Mouse (Mus musculus): ENCODE results near the gene Smo. TPM values are rescaled to one million over a fixed set of nuclear protein-coding genes. Genes with fewer than 3 reads are reported as not detected.

Smo gene
- polyA plus RNA-seq, 1 experiment, result 7.2 TPM

- Histone ChIP-seq H3K4me3 (ENCODE audit: extremely low read depth, insufficient read depth, insufficient read length) (no peak overlapping the region), H3K27me3 (ENCODE audit: control insufficient read depth, insufficient read depth, low read length) (no peaks in the 10 kb centered on the region), H3K4me1 (ENCODE audit: control insufficient read depth, insufficient read depth, insufficient read length) (no peaks in the 10 kb centered on the region; the same call in 1 of the 2 replicates), H3K36me3 (ENCODE audit: control insufficient read depth, insufficient read depth, low read length) (no peaks in the 10 kb centered on the region), H3K27ac (ENCODE audit: insufficient read depth, low read length) (no peak overlapping the region)
- no peak for DNase-seq (ENCODE audit: low read depth in 1 of 2, low spot score in 2 of 2)
- TF ChIP-seq POLR2A (IDR thresholded peaks at IDR 0.05; ENCODE audit: low read depth, low read length) (no peak), CTCF (IDR thresholded peaks at IDR 0.05; ENCODE audit: extremely low read depth, insufficient read depth, insufficient read length, insufficient replicate concordance) (no peak)
- WGBS, result 54% methylated on average over 3 of the region's 3 CpGs
Measured at GRCm38 (mm10) chr6:29777238-29777555, 41.9 kb downstream of the Smo start.

GRCm38 (mm10) chr6:29780082-29780481, 44.8 kb downstream of the Smo start:
- no peak overlapping the region for H3K4me3 ChIP-seq (ENCODE audit: extremely low read depth, insufficient read depth, insufficient read length)
- H3K4me1 ChIP-seq (ENCODE audit: control insufficient read depth, insufficient read depth, insufficient read length), result no peaks in the 10 kb centered on the region; the same call in 1 of the 2 replicates
- no peaks in the 10 kb centered on the region for H3K36me3 ChIP-seq (ENCODE audit: control insufficient read depth, insufficient read depth, low read length)
- DNase-seq (ENCODE audit: low read depth in 1 of 2, low spot score in 2 of 2), result no peak
- no peak overlapping the region for H3K27ac ChIP-seq (ENCODE audit: insufficient read depth, low read length)
- TF ChIP-seq POLR2A (IDR thresholded peaks at IDR 0.05; ENCODE audit: low read depth, low read length) (no peak), CTCF (IDR thresholded peaks at IDR 0.05; ENCODE audit: extremely low read depth, insufficient read depth, insufficient read length, insufficient replicate concordance) (no peak)
- no peaks in the 10 kb centered on the region for H3K27me3 ChIP-seq (ENCODE audit: control insufficient read depth, insufficient read depth, low read length)

GRCm38 (mm10) chr6:29780571-29780970, 45.3 kb downstream of the Smo start:
- no peak overlapping the region for H3K4me3 ChIP-seq (ENCODE audit: extremely low read depth, insufficient read depth, insufficient read length)
- 94% methylated on average over 2 of the region's 2 CpGs for WGBS
- DNase-seq (ENCODE audit: low read depth in 1 of 2, low spot score in 2 of 2), result no peak
- no peaks in the 10 kb centered on the region; the same call in 1 of the 2 replicates for H3K4me1 ChIP-seq (ENCODE audit: control insufficient read depth, insufficient read depth, insufficient read length)
- H3K36me3 ChIP-seq (ENCODE audit: control insufficient read depth, insufficient read depth, low read length), result no peaks in the 10 kb centered on the region
- TF ChIP-seq POLR2A (IDR thresholded peaks at IDR 0.05; ENCODE audit: low read depth, low read length), result no peak
- TF ChIP-seq CTCF (IDR thresholded peaks at IDR 0.05; ENCODE audit: extremely low read depth, insufficient read depth, insufficient read length, insufficient replicate concordance), result no peak
- no peaks in the 10 kb centered on the region for H3K27me3 ChIP-seq (ENCODE audit: control insufficient read depth, insufficient read depth, low read length)
- no peak overlapping the region for H3K27ac ChIP-seq (ENCODE audit: insufficient read depth, low read length)

GRCm38 (mm10) chr6:29782239-29782638, 46.9 kb downstream of the Smo start:
- H3K36me3 ChIP-seq (ENCODE audit: control insufficient read depth, insufficient read depth, low read length), result no peaks in the 10 kb centered on the region
- H3K27ac ChIP-seq (ENCODE audit: insufficient read depth, low read length), result no peak overlapping the region
- H3K27me3 ChIP-seq (ENCODE audit: control insufficient read depth, insufficient read depth, low read length), result no peaks in the 10 kb centered on the region
- 84% methylated on average over 1 of the region's 1 CpGs for WGBS
- no peak for DNase-seq (ENCODE audit: low read depth in 1 of 2, low spot score in 2 of 2)
- no peak overlapping the region for H3K4me3 ChIP-seq (ENCODE audit: extremely low read depth, insufficient read depth, insufficient read length)
- no peaks in the 10 kb centered on the region for H3K4me1 ChIP-seq (ENCODE audit: control insufficient read depth, insufficient read depth, insufficient read length)
- TF ChIP-seq POLR2A (IDR thresholded peaks at IDR 0.05; ENCODE audit: low read depth, low read length), result no peak
- TF ChIP-seq CTCF (IDR thresholded peaks at IDR 0.05; ENCODE audit: extremely low read depth, insufficient read depth, insufficient read length, insufficient replicate concordance), result no peak

GRCm38 (mm10) chr6:29783960-29784359, 48.7 kb downstream of the Smo start:
- Histone ChIP-seq H3K27me3 (ENCODE audit: control insufficient read depth, insufficient read depth, low read length) (no peaks in the 10 kb centered on the region), H3K4me3 (ENCODE audit: extremely low read depth, insufficient read depth, insufficient read length) (no peak overlapping the region), H3K36me3 (ENCODE audit: control insufficient read depth, insufficient read depth, low read length) (no peaks in the 10 kb centered on the region), H3K4me1 (ENCODE audit: control insufficient read depth, insufficient read depth, insufficient read length) (no peaks in the 10 kb centered on the region), H3K27ac (ENCODE audit: insufficient read depth, low read length) (no peak overlapping the region)
- 89% methylated on average over 6 of the region's 6 CpGs for WGBS
- DNase-seq (ENCODE audit: low read depth in 1 of 2, low spot score in 2 of 2), result no peak
- no peak for TF ChIP-seq POLR2A (IDR thresholded peaks at IDR 0.05; ENCODE audit: low read depth, low read length)
- no peak for TF ChIP-seq CTCF (IDR thresholded peaks at IDR 0.05; ENCODE audit: extremely low read depth, insufficient read depth, insufficient read length, insufficient replicate concordance)

- Histone ChIP-seq H3K4me1 (ENCODE audit: control insufficient read depth, insufficient read depth, insufficient read length) (no peaks in the 10 kb centered on the region), H3K27me3 (ENCODE audit: control insufficient read depth, insufficient read depth, low read length) (no peaks in the 10 kb centered on the region), H3K4me3 (ENCODE audit: extremely low read depth, insufficient read depth, insufficient read length) (no peak overlapping the region), H3K27ac (ENCODE audit: insufficient read depth, low read length) (no peak overlapping the region), H3K36me3 (ENCODE audit: control insufficient read depth, insufficient read depth, low read length) (no peaks in the 10 kb centered on the region)
- DNase-seq (ENCODE audit: low read depth in 1 of 2, low spot score in 2 of 2), result no peak
- WGBS, result 83% methylated on average over 3 of the region's 3 CpGs
- TF ChIP-seq CTCF (IDR thresholded peaks at IDR 0.05; ENCODE audit: extremely low read depth, insufficient read depth, insufficient read length, insufficient replicate concordance) (no peak), POLR2A (IDR thresholded peaks at IDR 0.05; ENCODE audit: low read depth, low read length) (no peak)
Measured at GRCm38 (mm10) chr6:29784413-29785021, 49.2 kb downstream of the Smo start.

GRCm38 (mm10) chr6:29785759-29786158, 50.5 kb downstream of the Smo start:
- TF ChIP-seq POLR2A (IDR thresholded peaks at IDR 0.05; ENCODE audit: low read depth, low read length), result no peak
- no peak for TF ChIP-seq CTCF (IDR thresholded peaks at IDR 0.05; ENCODE audit: extremely low read depth, insufficient read depth, insufficient read length, insufficient replicate concordance)

More at GRCm38 (mm10) chr6:29785759-29786158, 50.5 kb downstream of the Smo start:
- no peak for DNase-seq (ENCODE audit: low read depth in 1 of 2, low spot score in 2 of 2)
- Histone ChIP-seq H3K4me3 (ENCODE audit: extremely low read depth, insufficient read depth, insufficient read length) (no peak overlapping the region), H3K27me3 (ENCODE audit: control insufficient read depth, insufficient read depth, low read length) (no peaks in the 10 kb centered on the region), H3K4me1 (ENCODE audit: control insufficient read depth, insufficient read depth, insufficient read length) (no peaks in the 10 kb centered on the region), H3K36me3 (ENCODE audit: control insufficient read depth, insufficient read depth, low read length) (no peaks in the 10 kb centered on the region), H3K27ac (ENCODE audit: insufficient read depth, low read length) (no peak overlapping the region)
- 58% methylated on average over 5 of the region's 5 CpGs for WGBS

All from spleen, adult 2 months (tissue).